Mouse (Mus musculus) ES-CJ7 (cell line): Measurements from ENCODE around the gene Zfp260.

ENCODE experiments used
- DNase-seq: peaks from one replicate; pipeline ENCODE4 v3.0.0; 2011; ENCODE audit warnings: low read depth, low spot score

The Zfp260 gene

DNA sequence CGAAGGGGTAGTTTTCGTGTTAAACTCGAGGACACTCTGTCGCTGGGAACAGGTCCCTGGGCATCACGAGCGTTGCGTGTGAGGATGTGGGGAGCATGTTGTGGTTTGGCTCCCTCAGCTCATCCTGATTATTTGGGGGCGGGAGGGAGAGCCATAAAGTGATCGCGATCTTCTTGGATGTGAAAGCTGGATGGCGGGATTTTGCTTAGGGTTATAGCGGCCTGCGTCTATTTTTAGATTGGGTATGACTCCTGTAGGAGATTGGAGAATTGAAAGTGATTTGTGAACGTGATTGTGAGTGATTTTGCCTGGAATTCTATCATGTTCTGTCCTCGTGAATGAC lies 27.6 kb downstream of the Zfp260 start:
- DNase-seq = peak; percentile 30

DNA sequence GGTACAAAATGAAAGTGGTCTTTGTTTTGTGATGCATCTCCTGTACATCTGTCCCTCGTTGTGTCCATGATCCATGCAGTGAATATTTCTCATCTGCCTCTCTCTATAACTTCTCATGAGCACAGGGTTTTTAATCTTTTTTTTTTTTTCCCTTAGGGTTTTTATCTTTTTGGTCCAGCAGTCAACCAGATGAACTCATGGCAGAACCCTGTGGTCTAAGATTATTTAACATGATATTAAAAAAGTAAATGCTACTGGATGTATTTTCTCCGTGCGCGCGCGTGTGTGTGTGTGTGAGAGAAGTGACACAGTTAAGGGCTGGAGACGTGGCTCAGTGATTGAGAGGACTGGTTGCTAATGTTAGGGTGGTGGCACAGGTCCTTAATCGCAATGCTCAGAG lies 35.3 kb downstream of the Zfp260 start:
- DNase-seq = no peak

DNA sequence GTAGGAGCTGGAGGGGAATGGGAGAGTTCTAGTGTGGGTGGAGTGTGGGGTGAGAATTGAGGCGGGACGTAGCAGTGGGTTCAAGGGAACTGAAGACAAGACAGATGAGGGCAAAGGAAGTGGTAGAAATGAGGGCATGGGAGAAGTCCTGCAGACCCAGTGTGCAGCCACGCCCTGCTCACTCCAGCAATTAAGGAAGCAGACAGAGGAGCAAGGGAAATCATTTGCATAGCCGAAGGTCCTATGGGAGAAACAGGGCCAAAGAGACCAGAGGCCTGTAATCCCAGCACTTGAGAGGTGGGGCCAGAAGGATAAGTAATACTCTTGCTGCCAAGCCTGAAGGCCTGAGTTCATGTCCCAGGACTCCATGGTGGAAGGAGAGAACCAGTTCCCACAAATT lies 37.8 kb downstream of the Zfp260 start:
- DNase-seq = peak; percentile 69

DNA sequence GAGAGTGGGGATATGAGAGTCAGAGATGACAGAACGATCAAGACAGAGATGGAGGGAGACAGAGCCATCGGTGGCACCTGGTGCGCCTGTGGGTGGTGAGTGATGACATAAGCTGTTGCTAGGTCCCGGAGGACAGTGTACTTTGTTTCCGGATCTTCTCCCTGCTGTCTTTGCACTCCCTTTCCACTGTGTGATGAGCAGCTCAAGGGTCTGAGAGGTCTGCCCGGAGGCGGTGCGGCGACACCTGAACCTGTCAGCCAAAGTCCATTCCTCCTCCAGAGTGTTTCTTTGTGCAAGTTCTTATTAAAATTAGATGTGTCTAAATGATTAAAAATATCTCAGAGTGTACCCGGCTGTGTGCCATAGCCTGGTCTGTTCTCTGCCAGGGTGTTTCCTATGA lies 42.2 kb downstream of the Zfp260 start:
- DNase-seq = no peak

DNA sequence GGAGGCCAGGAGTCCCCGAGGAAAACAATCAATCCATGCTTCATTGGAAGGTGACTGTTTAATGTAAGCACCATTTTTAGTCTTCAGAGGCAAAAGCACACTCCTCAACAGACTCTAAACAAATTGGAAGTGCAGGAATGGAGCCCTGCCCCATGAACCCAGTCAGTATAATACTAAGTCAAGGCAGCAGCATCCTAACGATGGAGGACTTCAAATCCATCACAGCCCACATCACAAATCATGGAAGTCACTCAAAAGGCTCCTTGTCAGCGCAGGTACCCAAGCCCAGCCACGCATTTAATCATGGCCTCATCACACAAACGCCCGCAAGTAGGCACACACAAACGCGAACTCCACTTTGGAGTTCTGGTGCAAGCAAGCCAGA lies 48.6 kb downstream of the Zfp260 start:
- no peak for DNase-seq

DNA sequence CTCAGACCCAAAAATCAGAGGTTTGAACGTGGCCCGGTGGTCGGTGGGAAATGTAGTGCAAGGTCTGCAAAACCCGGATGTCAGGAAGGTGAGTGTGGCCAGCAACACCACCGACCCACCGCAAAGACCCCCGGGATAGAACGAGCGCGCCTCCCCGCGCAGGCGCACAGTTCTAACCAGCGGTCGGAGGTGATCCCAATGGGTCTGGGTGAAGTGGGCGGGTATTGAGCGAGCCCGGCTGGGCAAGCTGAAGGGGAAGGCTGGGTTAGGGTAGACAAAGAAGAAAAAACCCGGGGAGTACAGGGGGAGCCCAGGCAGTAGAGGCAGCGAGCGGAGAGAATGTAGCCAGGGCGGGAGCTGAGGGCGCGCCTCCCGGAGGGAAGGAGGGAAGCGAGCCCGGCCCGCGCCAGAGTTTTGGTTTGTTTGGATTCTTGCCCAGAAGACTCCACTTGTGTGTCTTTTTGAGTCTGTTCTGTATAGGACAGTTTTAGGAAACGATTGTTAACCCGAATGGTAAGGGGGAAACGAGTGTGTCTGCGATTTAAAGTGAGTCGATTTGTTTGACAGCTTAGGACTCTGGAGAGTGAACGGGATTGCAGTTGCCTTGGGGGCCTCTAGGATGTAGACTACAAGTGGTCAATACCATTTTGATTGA lies 49.1 kb downstream of the Zfp260 start:
- peak; percentile 96 for DNase-seq

DNA sequence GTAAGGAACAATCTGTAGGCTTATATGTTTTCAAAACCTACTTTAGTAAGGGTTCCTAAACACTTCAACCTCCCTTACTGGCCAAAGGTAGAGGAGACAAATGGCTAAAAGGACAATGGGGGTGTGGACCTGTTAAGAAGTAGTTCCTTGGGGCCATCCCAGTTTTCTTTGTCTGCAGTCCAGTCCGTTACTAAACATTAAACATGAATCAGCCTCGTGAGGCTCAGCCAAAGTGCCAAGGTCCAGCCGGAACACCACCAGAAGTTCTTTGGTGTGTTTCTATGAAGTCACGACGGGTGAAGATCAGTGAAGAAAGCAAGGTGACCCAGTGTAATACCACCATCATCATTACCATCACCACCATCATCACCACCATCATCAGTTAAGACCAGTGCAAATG lies 52.4 kb downstream of the Zfp260 start:
- no peak for DNase-seq

DNA sequence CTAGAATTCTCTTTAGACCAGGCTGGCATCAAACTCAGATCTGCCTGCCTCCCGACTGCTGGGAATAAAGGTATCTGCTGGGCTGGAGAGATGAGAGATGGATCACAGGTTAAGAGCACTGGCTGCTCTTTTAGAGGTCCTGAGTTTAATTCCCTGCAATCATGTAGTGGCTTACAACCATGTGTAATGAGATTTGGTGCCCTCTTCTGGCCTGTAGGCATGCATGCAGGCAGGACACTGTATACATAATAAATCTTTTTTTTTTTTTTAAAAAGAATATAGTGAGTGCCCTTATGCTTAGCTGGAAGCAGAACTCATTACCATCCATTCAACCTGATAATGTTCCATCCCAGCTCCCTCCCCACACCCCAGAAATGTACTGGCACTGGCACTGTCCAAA lies 59.5 kb downstream of the Zfp260 start:
- peak; percentile 56 for DNase-seq

DNA sequence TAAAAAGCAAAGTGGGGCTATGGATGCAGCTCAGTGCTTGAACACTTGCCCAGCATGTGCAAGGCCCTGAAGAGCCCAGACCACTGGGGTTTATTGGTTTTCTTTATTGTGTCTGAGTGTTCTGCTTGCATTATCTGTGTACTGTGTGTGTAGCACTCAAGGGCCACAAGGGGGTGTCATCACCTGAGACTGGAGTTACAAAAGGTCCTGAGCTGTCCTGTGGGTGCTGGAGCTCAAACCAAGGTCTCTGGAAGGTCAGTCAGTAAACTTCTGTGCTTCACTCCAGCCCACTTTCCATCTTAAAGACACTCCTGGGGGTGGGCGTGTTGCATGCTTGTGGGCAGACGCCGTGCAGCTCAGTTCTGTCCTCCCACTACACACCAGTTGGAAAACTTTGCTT lies 60.9 kb downstream of the Zfp260 start:
- DNase-seq = peak; percentile 95
